Mouse (Mus musculus) stomach, postnatal 0 days (tissue): ENCODE results near the gene Efcab8. TPM values are rescaled to one million over a fixed set of nuclear protein-coding genes. Genes with fewer than 3 reads are reported as not detected.

Experiments
- ATAC-seq: fragments of 200-750 bp; cut with Nextera tagmentation; 2 replicates; pipeline ENCODE4 v1.8.0; 2017; ENCODE audit not compliant: low FRiP score, low TSS enrichment
- DNase-seq: peaks from one replicate; pipeline ENCODE4 v3.0.0-alpha.2; 2016; ENCODE audit warnings: low spot score
- H3K27ac ChIP-seq: fragments of 300-500 bp; sonication (generic); replicated peaks from 2 replicates; pipeline ENCODE4 v1.5.1; 2014; ENCODE audit warnings: mild to moderate bottlenecking, control low read depth
- H3K27me3 ChIP-seq: fragments of 300-500 bp; sonication (generic); 2 replicates; pipeline ENCODE4 v1.6.1; 2014; ENCODE audit warnings: low read length; ENCODE audit not compliant: control insufficient read depth, insufficient read depth
- H3K36me3 ChIP-seq: fragments of 300-500 bp; sonication (generic); 2 replicates; pipeline ENCODE4 v1.6.1; 2014; ENCODE audit warnings: low read length, mixed read lengths; ENCODE audit not compliant: control insufficient read depth, insufficient read depth
- H3K4me1 ChIP-seq: fragments of 300-500 bp; sonication (generic); replicated peaks from 2 replicates; pipeline ENCODE4 v1.6.1; 2014; ENCODE audit warnings: antibody characterized with exemption; ENCODE audit not compliant: control insufficient read depth, insufficient read depth
- H3K4me2 ChIP-seq: fragments of 300-500 bp; sonication (generic); replicated peaks from 2 replicates; pipeline ENCODE4 v1.6.1; 2014; ENCODE audit warnings: low read depth, mild to moderate bottlenecking, control low read depth, moderate library complexity
- H3K4me3 ChIP-seq: fragments of 300-500 bp; sonication (generic); 2 replicates; pipeline ENCODE4 v1.5.1; 2014; ENCODE audit warnings: low read depth, low read length, control low read depth
- H3K9ac ChIP-seq: fragments of 300-500 bp; sonication (generic); 2 replicates; pipeline ENCODE4 v1.6.1; 2014; ENCODE audit warnings: mild to moderate bottlenecking, low read length, control low read depth, mixed read lengths
- H3K9me3 ChIP-seq: fragments of 300-500 bp; sonication (generic); 2 replicates; pipeline ENCODE4 v1.6.1; 2016; ENCODE audit warnings: low read length; ENCODE audit not compliant: control insufficient read depth
- CTCF ChIP-seq: IDR thresholded peaks from 2 replicates; pipeline ENCODE4 v1.5.1; 2016; ENCODE audit warnings: antibody characterized with exemption, low read depth, mild to moderate bottlenecking, moderate library complexity
- EP300 ChIP-seq: optimal IDR thresholded peaks from 2 replicates; pipeline ENCODE3; 2016; ENCODE audit warnings: antibody characterized with exemption
- WGBS: fragments of 180-500 bp; shearing (Covaris S2); extraction: QIAGEN DNeasy Blood & Tissue Kit; methylation state at CpG from one replicate; pipeline ENCODE4 v1.1.7; 2014; 5-methylcytosine and 5-hydroxymethylcytosine counted together
- polyA plus RNA-seq: library from polyadenylated mRNA; unstranded; fragments of >200 nt; fragmentation: Nextera tagmentation; extraction: Ambion mirVana; gene quantifications from 2 replicates; pipeline ENCODE4 v1.2.1, GENCODE M21; 2015

The Efcab8 gene
- polyA plus RNA-seq, 1 experiment from 2014 or later = 0.16 TPM

- H3K27me3 ChIP-seq = no peaks in the 10 kb centered on the region
- H3K4me3 ChIP-seq = no peak overlapping the region
- ATAC-seq (no peak), DNase-seq (no peak)
- no peaks in the 10 kb centered on the region for H3K9me3 ChIP-seq
- H3K4me1 ChIP-seq = no peaks in the 10 kb centered on the region
- no peak overlapping the region for H3K9ac ChIP-seq
- TF ChIP-seq EP300 (no peak), CTCF (no peak)
- H3K27ac ChIP-seq = no peak overlapping the region
- no peak overlapping the region for H3K4me2 ChIP-seq
- no peaks in the 10 kb centered on the region for H3K36me3 ChIP-seq
- 84% methylated on average over 8 of the region's 8 CpGs for WGBS
Measured at GRCm38 (mm10) chr2:153827171-153827830, 47.6 kb downstream of the Efcab8 start.

- Histone ChIP-seq H3K4me3 (no peak overlapping the region), H3K27me3 (no peaks in the 10 kb centered on the region), H3K36me3 (no peaks in the 10 kb centered on the region), H3K4me1 (no peaks in the 10 kb centered on the region), H3K9me3 (no peaks in the 10 kb centered on the region), H3K9ac (no peak overlapping the region), H3K27ac (no peak overlapping the region), H3K4me2 (no peak overlapping the region)
- ATAC-seq = no peak
- TF ChIP-seq EP300 (no peak), CTCF (no peak)
- 70% methylated on average over 7 of the region's 7 CpGs for WGBS
- no peak for DNase-seq
Measured at GRCm38 (mm10) chr2:153828704-153829103, 49.0 kb downstream of the Efcab8 start.

- Histone ChIP-seq H3K27me3 (no peaks in the 10 kb centered on the region), H3K9ac (no peak overlapping the region), H3K27ac (no peak overlapping the region), H3K4me2 (no peak overlapping the region), H3K36me3 (no peaks in the 10 kb centered on the region), H3K4me1 (no peaks in the 10 kb centered on the region), H3K4me3 (no peak overlapping the region), H3K9me3 (no peaks in the 10 kb centered on the region)
- DNase-seq (no peak), ATAC-seq (no peak)
- 85% methylated on average over 8 of the region's 8 CpGs for WGBS
- TF ChIP-seq EP300 (no peak), CTCF (no peak)
Measured at GRCm38 (mm10) chr2:153833291-153833690, 53.6 kb downstream of the Efcab8 start.

- Histone ChIP-seq H3K9me3 (no peaks in the 10 kb centered on the region), H3K4me3 (no peak overlapping the region), H3K9ac (no peak overlapping the region), H3K27ac (no peak overlapping the region), H3K27me3 (no peaks in the 10 kb centered on the region), H3K36me3 (no peaks in the 10 kb centered on the region), H3K4me1 (no peaks in the 10 kb centered on the region), H3K4me2 (no peak overlapping the region)
- no peak for TF ChIP-seq CTCF
- TF ChIP-seq EP300 = no peak
- no peak for DNase-seq
- WGBS = 84% methylated on average over 8 of the region's 8 CpGs
- ATAC-seq = no peak
Measured at GRCm38 (mm10) chr2:153842854-153843253, 63.1 kb downstream of the Efcab8 start.

- no peaks in the 10 kb centered on the region for H3K27me3 ChIP-seq
- H3K9me3 ChIP-seq = no peaks in the 10 kb centered on the region
- H3K36me3 ChIP-seq = no peaks in the 10 kb centered on the region
- DNase-seq (no peak), ATAC-seq (no peak)
- H3K9ac ChIP-seq = no peak overlapping the region
- H3K4me2 ChIP-seq = no peak overlapping the region
- TF ChIP-seq EP300 (no peak), CTCF (no peak)
- H3K4me3 ChIP-seq = no peak overlapping the region
- 71% methylated on average over 3 of the region's 3 CpGs for WGBS
- no peak overlapping the region for H3K27ac ChIP-seq
- no peaks in the 10 kb centered on the region for H3K4me1 ChIP-seq
Measured at GRCm38 (mm10) chr2:153848389-153848788, 68.7 kb downstream of the Efcab8 start.

DNA sequence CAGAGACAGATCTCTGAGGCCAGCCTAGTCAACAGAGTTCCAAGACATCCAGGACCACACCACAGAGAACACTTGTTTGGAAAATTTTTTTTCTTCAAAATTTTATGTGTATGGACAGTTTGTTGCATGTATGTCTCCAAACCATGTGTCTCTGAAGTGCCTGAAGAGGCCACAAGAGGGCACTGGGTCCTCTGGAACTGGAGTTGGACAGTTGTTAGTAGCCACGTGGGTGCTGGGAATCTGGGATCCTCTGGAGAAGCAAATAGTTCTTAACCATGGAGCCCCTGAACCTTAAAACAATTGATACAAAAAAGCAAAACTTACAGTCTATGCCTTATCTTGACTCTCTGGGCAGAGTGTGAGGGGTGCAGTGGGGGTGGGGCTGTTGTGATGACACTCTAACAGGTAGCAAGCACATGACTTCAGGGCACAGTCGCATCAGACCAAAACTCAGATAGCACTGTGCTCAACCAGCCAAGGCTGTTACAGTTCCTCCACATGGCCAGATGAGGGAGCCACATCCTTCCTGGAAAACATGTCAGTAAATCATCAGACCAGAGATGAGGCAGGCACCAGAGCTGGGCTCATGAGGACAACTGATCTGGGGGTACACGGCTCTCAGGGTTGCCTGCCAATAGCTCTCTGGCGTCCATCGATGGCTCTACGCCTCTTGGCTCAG lies 70.8 kb downstream of the Efcab8 start:
- H3K9me3 ChIP-seq = no peaks in the 10 kb centered on the region
- no peak overlapping the region for H3K27ac ChIP-seq
- H3K9ac ChIP-seq = no peak overlapping the region
- no peaks in the 10 kb centered on the region for H3K27me3 ChIP-seq
- ATAC-seq (no peak), DNase-seq (no peak)
- H3K4me2 ChIP-seq = no peak overlapping the region
- H3K36me3 ChIP-seq = no peaks in the 10 kb centered on the region
- 85% methylated on average over 6 of the region's 6 CpGs for WGBS
- H3K4me1 ChIP-seq = no peaks in the 10 kb centered on the region
- no peak overlapping the region for H3K4me3 ChIP-seq
- TF ChIP-seq EP300 (no peak), CTCF (peak; percentile 51)
